Comparison of ENCODE assay signal across 25 mouse cellular contexts in genomic region chr10:26177591-26177990, GRCm38 (mm10). TPM values are rescaled to one million over a fixed set of nuclear protein-coding genes. Genes with fewer than 3 reads are reported as not detected.
DNase-seq lines count a peak whose midpoint lies in the region; TF ChIP-seq lines count a peak whose summit lies in the region.
"Had no signal": no experiment of that assay in that cellular context is flagged by ENCODE, and none has a peak within 500 bp of the region (broad histone marks: within the 10 kb centered on the region; RNA-seq: fewer than 3 reads in every experiment).

No protein-coding gene starts in this region.

- no peak for TF ChIP-seq CTCF in layer of hippocampus, adult 2 months (conservative IDR thresholded peaks at IDR 0.05)

- no peak for DNase-seq in layer of hippocampus, adult 2 months (ENCODE audit: low spot score in 2 of 2)
- DNase-seq in layer of hippocampus, postnatal 36 days = no peak
- DNase-seq in MN1 (ENCODE audit: low spot score) = peak; percentile 32
- DNase-seq in retina, postnatal 1 day = peak; percentile 68
- no peak for DNase-seq in spleen, postnatal 10 days (ENCODE audit: low spot score in 2 of 2)
- no peak for DNase-seq in heart, adult 9 months (ENCODE audit: low spot score in 2 of 2)
- DNase-seq: adrenal gland, adult 8-10 months; adrenal gland, postnatal 25 days; B cell, adult 2 months; cerebellum, adult 18-20 months; cerebellum, adult 9-10 months; gastrocnemius, postnatal 10 days; heart, adult 18-20 months; heart, postnatal 14 days; heart, postnatal 4 days had no signal

- H3K27ac ChIP-seq in layer of hippocampus, adult 2 months = peak overlapping the region; percentile 48; the same call in 1 of the 2 replicates
- H3K27ac ChIP-seq: embryonic facial prominence, embryonic 12.5 days; embryonic facial prominence, embryonic 15.5 days; forebrain, embryonic 15.5 days; heart, embryonic 10.5 days; heart, embryonic 13.5 days; hindbrain, embryonic 14.5 days; hindbrain, postnatal 0 days had no signal

- no peak overlapping the region for H3K4me3 ChIP-seq in layer of hippocampus, adult 2 months
- H3K4me3 ChIP-seq: embryonic facial prominence, embryonic 12.5 days; embryonic facial prominence, embryonic 15.5 days; forebrain, embryonic 15.5 days; heart, embryonic 10.5 days; heart, embryonic 13.5 days had no signal

RNA-seq across cellular contexts. Expression of gene Samd3, which starts 51.9 kb away (rescaled TPM):
- total RNA-seq in layer of hippocampus, adult 2 months (2021) = not detected
- total RNA-seq in layer of hippocampus, postnatal 36 days (2021) = not detected
- total RNA-seq: adrenal gland, postnatal 25 days; CH12.LX; gastrocnemius, adult 18-20 months; gastrocnemius, postnatal 10 days; heart, adult 18-20 months; heart, postnatal 14 days; heart, postnatal 4 days; MEL had no signal

Comparison
In these comparisons a context has a peak if more than half of its experiments do, and no peak if none do; other contexts are left out.
1. DNase-seq: peak in MN1 (single experiment) and retina, postnatal 1 day (single experiment); none in layer of hippocampus, adult 2 months (0 of 2), layer of hippocampus, postnatal 36 days (0 of 2), spleen, postnatal 10 days (0 of 2) and heart, adult 9 months (0 of 2).